Mouse (Mus musculus): Measurements from ENCODE around the gene Cd320. TPM values are rescaled to one million over a fixed set of nuclear protein-coding genes. Genes with fewer than 3 reads are reported as not detected.
"Not testable (repeated sequence)": the region's sequence is repeated elsewhere in the genome, so short reads cannot be mapped to it uniquely, and the experiment has no call there.

Gene Cd320
- polyA plus RNA-seq, 1 experiment, result 32.9 TPM

DNA sequence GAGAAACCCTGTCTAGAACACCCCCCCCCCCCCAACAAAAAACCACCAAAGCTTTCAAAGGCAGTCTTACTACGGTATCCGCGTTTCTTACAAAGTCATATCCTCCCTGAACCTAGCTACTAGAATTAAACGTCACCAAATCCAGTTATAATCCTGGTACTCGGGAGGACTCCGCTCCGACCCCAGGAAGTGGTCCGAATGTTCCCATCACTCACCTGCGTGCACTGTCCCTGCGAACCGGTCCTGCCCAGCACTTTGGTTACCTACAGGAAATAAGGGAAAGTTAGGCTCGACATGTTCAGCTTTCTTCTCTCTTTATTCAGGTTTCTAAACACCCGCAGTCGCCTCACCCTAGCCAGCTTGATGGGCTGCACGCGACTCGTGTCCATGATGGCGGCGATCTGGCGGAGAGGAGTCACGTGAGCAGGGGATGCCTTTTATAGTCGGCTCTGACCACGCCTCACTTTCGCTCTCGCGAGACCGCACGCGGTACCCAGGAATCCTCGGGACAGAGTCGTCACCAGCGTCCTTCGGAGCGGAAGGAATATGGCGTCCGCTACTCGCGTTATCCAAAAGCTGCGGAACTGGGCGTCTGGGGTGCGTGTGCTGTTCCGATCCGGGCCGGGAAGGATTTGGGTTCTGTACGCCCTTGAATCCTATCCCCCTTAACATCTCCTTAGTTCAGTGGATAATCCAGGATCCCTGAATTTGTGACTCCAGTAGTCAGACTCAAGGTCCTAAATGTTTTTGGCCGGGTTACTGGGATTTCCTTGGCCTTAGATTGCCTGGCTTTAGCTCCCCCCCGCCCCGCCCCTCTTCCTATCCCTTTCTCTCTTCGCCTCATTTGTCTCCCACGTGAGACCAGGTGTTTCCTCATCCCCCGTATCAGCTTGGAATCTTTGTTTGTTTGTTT is 18.6 kb upstream of the Cd320 start, which contains the start of the genes Rps28 and Ndufa7:
Gene Rps28 (minus strand): TSS at position 479 of the 913 bp plus-strand sequence.
Gene Ndufa7 (plus strand): TSS at position 489 of the 913 bp plus-strand sequence.
- peak within 1 kb of the TSS; percentile 39; the same call in 1 of the 2 replicates for H3K27ac ChIP-seq (ENCODE audit: control insufficient read depth, insufficient read depth, low read length)
- peaks cover 12% of the 10 kb centered on the region for H3K4me1 ChIP-seq (replicated peaks; ENCODE audit: control insufficient read depth, insufficient read depth, low read length)
- peak; percentile 85 for TF ChIP-seq POLR2A (IDR thresholded peaks at IDR 0.05; ENCODE audit: control insufficient read depth, extremely low read depth, insufficient read depth, low read length, poor library complexity)
- TF ChIP-seq CTCF (IDR thresholded peaks at IDR 0.05; ENCODE audit: borderline replicate concordance, control insufficient read depth, extremely low read depth, insufficient read depth, low read length, poor library complexity), result no peak; the same call in 1 of the 2 replicates
- peak; percentile 97 for DNase-seq
- H3K27me3 ChIP-seq (ENCODE audit: control insufficient read depth, insufficient read depth, low read length), result no peaks in the 10 kb centered on the region
- peak within 1 kb of the TSS; percentile 95 for H3K4me3 ChIP-seq (ENCODE audit: control insufficient read depth, insufficient read depth, low read length)
- H3K36me3 ChIP-seq (ENCODE audit: control insufficient read depth, insufficient read depth, low read length), result peaks cover 12% of the 10 kb centered on the region
- WGBS, result under 1% methylated on average over 51 of the region's 51 CpGs

GRCm38 (mm10) chr17:33824997-33825330 is 17.9 kb upstream of the Cd320 start:
- Histone ChIP-seq H3K4me3 (ENCODE audit: control insufficient read depth, insufficient read depth, low read length) (peak overlapping the region; percentile 95), H3K4me1 (replicated peaks; ENCODE audit: control insufficient read depth, insufficient read depth, low read length) (peaks cover 12% of the 10 kb centered on the region), H3K36me3 (ENCODE audit: control insufficient read depth, insufficient read depth, low read length) (peaks cover 17% of the 10 kb centered on the region)
- not testable (repeated sequence) for H3K27me3 ChIP-seq (ENCODE audit: control insufficient read depth, insufficient read depth, low read length); DNase-seq; H3K27ac ChIP-seq (ENCODE audit: control insufficient read depth, insufficient read depth, low read length)
- WGBS, result 16% methylated on average over 6 of the region's 6 CpGs

DNA sequence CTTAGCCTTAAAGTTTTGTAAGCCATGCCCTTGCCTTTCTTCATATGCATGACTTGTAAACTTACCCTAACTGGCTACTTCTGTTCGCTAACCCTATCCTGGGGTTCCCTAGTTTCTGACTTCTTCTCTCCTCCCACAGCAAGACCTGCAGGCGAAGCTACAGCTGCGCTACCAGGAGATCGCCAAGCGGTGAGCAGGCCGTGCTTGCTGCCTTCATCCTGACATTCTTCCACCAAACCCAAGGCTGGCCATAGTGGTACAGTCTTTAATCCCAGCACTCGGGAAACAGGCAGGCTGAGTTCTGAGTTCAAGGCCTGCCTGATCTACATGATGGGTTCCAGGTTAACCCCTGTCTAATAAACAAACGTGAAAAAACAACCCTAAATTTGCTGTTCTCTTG is 17.4 kb upstream of the Cd320 start:
- Histone ChIP-seq H3K27me3 (ENCODE audit: control insufficient read depth, insufficient read depth, low read length) (no peaks in the 10 kb centered on the region), H3K4me3 (ENCODE audit: control insufficient read depth, insufficient read depth, low read length) (no peak overlapping the region), H3K27ac (ENCODE audit: control insufficient read depth, insufficient read depth, low read length) (no peak overlapping the region), H3K4me1 (replicated peaks; ENCODE audit: control insufficient read depth, insufficient read depth, low read length) (peaks cover 12% of the 10 kb centered on the region), H3K36me3 (ENCODE audit: control insufficient read depth, insufficient read depth, low read length) (peaks cover 22% of the 10 kb centered on the region)
- no peak for DNase-seq
- TF ChIP-seq POLR2A (IDR thresholded peaks at IDR 0.05; ENCODE audit: control insufficient read depth, extremely low read depth, insufficient read depth, low read length, poor library complexity) (no peak), CTCF (IDR thresholded peaks at IDR 0.05; ENCODE audit: borderline replicate concordance, control insufficient read depth, extremely low read depth, insufficient read depth, low read length, poor library complexity) (no peak)
- 92% methylated on average over 8 of the region's 8 CpGs for WGBS

DNA sequence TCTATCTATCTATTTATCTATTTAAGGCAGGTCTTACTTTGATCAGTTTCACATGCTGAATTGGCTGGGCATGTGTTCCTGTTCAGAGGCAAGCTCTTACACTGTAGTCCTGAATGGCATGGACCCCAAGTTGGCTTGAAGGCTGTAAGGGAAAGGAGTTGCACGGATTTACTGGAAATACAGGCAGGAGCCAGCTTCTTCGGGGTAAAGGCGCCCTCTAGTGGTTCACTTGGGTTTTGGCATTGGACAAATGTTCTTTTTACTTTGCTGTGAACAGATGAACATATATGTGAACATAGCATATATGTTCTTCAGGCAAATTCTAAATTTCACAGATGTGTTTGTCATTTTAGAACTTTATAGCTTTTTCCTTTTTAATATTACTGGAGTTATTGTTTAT is 16.0 kb upstream of the Cd320 start:
- no peak overlapping the region for H3K27ac ChIP-seq (ENCODE audit: control insufficient read depth, insufficient read depth, low read length)
- peak; percentile 60 for DNase-seq
- WGBS, result 2% methylated on average over 3 of the region's 3 CpGs

GRCm38 (mm10) chr17:33828892-33829291 is 14.0 kb upstream of the Cd320 start:
- Histone ChIP-seq H3K4me3 (ENCODE audit: control insufficient read depth, insufficient read depth, low read length) (no peak overlapping the region), H3K27ac (ENCODE audit: control insufficient read depth, insufficient read depth, low read length) (no peak overlapping the region), H3K27me3 (ENCODE audit: control insufficient read depth, insufficient read depth, low read length) (no peaks in the 10 kb centered on the region), H3K4me1 (replicated peaks; ENCODE audit: control insufficient read depth, insufficient read depth, low read length) (peaks cover 7% of the 10 kb centered on the region), H3K36me3 (ENCODE audit: control insufficient read depth, insufficient read depth, low read length) (peaks cover 34% of the 10 kb centered on the region)
- TF ChIP-seq POLR2A (IDR thresholded peaks at IDR 0.05; ENCODE audit: control insufficient read depth, extremely low read depth, insufficient read depth, low read length, poor library complexity), result no peak
- TF ChIP-seq CTCF (IDR thresholded peaks at IDR 0.05; ENCODE audit: borderline replicate concordance, control insufficient read depth, extremely low read depth, insufficient read depth, low read length, poor library complexity), result no peak
- no peak for DNase-seq
- WGBS, result 92% methylated on average over 2 of the region's 2 CpGs

More for the DNA sequence above, 16.0 kb upstream of the Cd320 start:
- no peaks in the 10 kb centered on the region for H3K27me3 ChIP-seq (ENCODE audit: control insufficient read depth, insufficient read depth, low read length)
- H3K4me1 ChIP-seq (replicated peaks; ENCODE audit: control insufficient read depth, insufficient read depth, low read length), result peaks cover 12% of the 10 kb centered on the region
- TF ChIP-seq POLR2A (IDR thresholded peaks at IDR 0.05; ENCODE audit: control insufficient read depth, extremely low read depth, insufficient read depth, low read length, poor library complexity) (no peak), CTCF (IDR thresholded peaks at IDR 0.05; ENCODE audit: borderline replicate concordance, control insufficient read depth, extremely low read depth, insufficient read depth, low read length, poor library complexity) (no peak)
- H3K36me3 ChIP-seq (ENCODE audit: control insufficient read depth, insufficient read depth, low read length), result peaks cover 35% of the 10 kb centered on the region
- no peak overlapping the region for H3K4me3 ChIP-seq (ENCODE audit: control insufficient read depth, insufficient read depth, low read length)

DNA sequence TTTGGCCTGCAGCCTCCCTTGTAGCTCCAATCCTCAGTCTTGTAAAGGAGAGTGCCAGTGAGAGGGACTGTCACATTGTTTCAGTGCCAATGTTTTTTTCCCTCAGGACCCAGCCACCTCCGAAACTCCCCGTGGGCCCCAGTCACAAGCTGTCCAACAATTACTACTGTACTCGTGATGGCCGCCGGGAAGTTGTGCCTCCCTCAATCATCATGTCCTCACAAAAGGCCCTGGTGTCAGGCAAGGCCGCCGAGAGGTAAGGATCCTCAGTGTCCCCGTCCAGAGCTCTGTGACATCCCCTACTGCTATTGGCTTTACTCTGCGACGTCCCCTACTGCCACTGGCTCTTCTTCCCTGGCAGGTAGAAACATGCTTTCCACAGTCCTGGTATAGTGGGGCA is 13.3 kb upstream of the Cd320 start:
- 95% methylated on average over 10 of the region's 10 CpGs for WGBS
- no peaks in the 10 kb centered on the region for H3K27me3 ChIP-seq (ENCODE audit: control insufficient read depth, insufficient read depth, low read length)
- no peak for DNase-seq
- TF ChIP-seq CTCF (IDR thresholded peaks at IDR 0.05; ENCODE audit: borderline replicate concordance, control insufficient read depth, extremely low read depth, insufficient read depth, low read length, poor library complexity) (no peak), POLR2A (IDR thresholded peaks at IDR 0.05; ENCODE audit: control insufficient read depth, extremely low read depth, insufficient read depth, low read length, poor library complexity) (no peak)
- H3K4me3 ChIP-seq (ENCODE audit: control insufficient read depth, insufficient read depth, low read length), result no peak overlapping the region
- H3K27ac ChIP-seq (ENCODE audit: control insufficient read depth, insufficient read depth, low read length), result no peak overlapping the region
- peaks cover 35% of the 10 kb centered on the region for H3K36me3 ChIP-seq (ENCODE audit: control insufficient read depth, insufficient read depth, low read length)
- peaks cover 6% of the 10 kb centered on the region for H3K4me1 ChIP-seq (replicated peaks; ENCODE audit: control insufficient read depth, insufficient read depth, low read length)

Data from thymus, adult 2 months (tissue).